Comparison of ENCODE assay signal across 8 mouse cellular contexts in genomic region chrX:58030835-58031670, GRCm38 (mm10). TPM values are rescaled to one million over a fixed set of nuclear protein-coding genes. Genes with fewer than 3 reads are reported as not detected.
DNase-seq lines count a peak whose midpoint lies in the region; ATAC-seq lines count a peak whose summit lies in the region.

No protein-coding gene starts in this region.

- peak overlapping the region; percentile 54 for H3K4me3 ChIP-seq in limb, embryonic 10.5 days
- H3K4me3 ChIP-seq in stomach, embryonic 15.5 days (replicated peaks) = peak overlapping the region; percentile 30; the same call in 1 of the 2 replicates

- peak; percentile 19 for DNase-seq in embryo, embryonic 10.5 days (ENCODE audit: low spot score)
- DNase-seq in embryo, embryonic 10 days (ENCODE audit: low spot score) = no peak
- DNase-seq in right cerebral cortex, postnatal 14 days = peak; percentile 9
- no peak for DNase-seq in right cerebral cortex, postnatal 25 days
- peak; percentile 38 for DNase-seq in limb, embryonic 10.5 days (ENCODE audit: low spot score)
- no peak for DNase-seq in lung, postnatal 10 days
- DNase-seq in lung, adult 18-20 months = no peak

- H3K4me2 ChIP-seq in stomach, embryonic 15.5 days = peak overlapping the region; percentile 58

- H3K4me1 ChIP-seq in limb, embryonic 10.5 days = peaks cover 14% of the 10 kb centered on the region
- 0 out of 2 replicates have a peak, but pooled peaks cover 10% of the 10 kb centered on the region for H3K4me1 ChIP-seq in stomach, embryonic 15.5 days

- ATAC-seq in stomach, embryonic 15.5 days (ENCODE audit: insufficient read depth, low FRiP score, low read depth) = no peak

- no peaks in the 10 kb centered on the region for H3K36me3 ChIP-seq in limb, embryonic 10.5 days
- H3K36me3 ChIP-seq in stomach, embryonic 15.5 days = no peaks in the 10 kb centered on the region

- WGBS in limb, embryonic 10.5 days = 7% methylated on average over 55 of the region's 56 CpGs
- WGBS in stomach, embryonic 15.5 days = 17% methylated on average over 53 of the region's 56 CpGs

- peak overlapping the region; percentile 81 for H3K27ac ChIP-seq in limb, embryonic 10.5 days
- no peak overlapping the region for H3K27ac ChIP-seq in stomach, embryonic 15.5 days

- peaks cover 85% of the 10 kb centered on the region for H3K27me3 ChIP-seq in limb, embryonic 10.5 days (ENCODE audit: low read depth, poor library complexity, severe bottlenecking)
- peaks cover 40% of the 10 kb centered on the region for H3K27me3 ChIP-seq in stomach, embryonic 15.5 days (replicated peaks)

- H3K9ac ChIP-seq in stomach, embryonic 15.5 days = no peak overlapping the region

- H3K9me3 ChIP-seq in limb, embryonic 10.5 days (replicated peaks) = no peaks in the 10 kb centered on the region
- no peaks in the 10 kb centered on the region for H3K9me3 ChIP-seq in stomach, embryonic 15.5 days

RNA-seq across cellular contexts. Expression of gene Zic3, which starts 8.6 kb away (rescaled TPM):
- 6.7 and 11.4 TPM in 2 replicates for polyA plus RNA-seq in limb, embryonic 10.5 days (2016; fragmentation: Nextera tagmentation; extraction: Ambion mirVana)
- polyA plus RNA-seq in stomach, embryonic 15.5 days (2015; fragmentation: Nextera tagmentation; extraction: Ambion mirVana) = 0.05 TPM in 1 of 2 replicates, not detected in the other

Comparison
In these comparisons a context has a peak if more than half of its experiments do, and no peak if none do; other contexts are left out.
1. DNase-seq: peak in embryo, embryonic 10.5 days (single experiment), right cerebral cortex, postnatal 14 days (single experiment) and limb, embryonic 10.5 days (single experiment); none in embryo, embryonic 10 days (single experiment), right cerebral cortex, postnatal 25 days (single experiment), lung, postnatal 10 days (single experiment) and lung, adult 18-20 months (0 of 2).